Mouse (Mus musculus): ENCODE measurements around the gene Selp.

GRCm38 (mm10) chr1:164072001-164072400 lies 43.1 kb upstream of the Selp start:
- TF ChIP-seq CTCF (IDR thresholded peaks at IDR 0.05; ENCODE audit: low read depth, low read length): no peak
- no peak for TF ChIP-seq POLR2AphosphoS5 (IDR thresholded peaks at IDR 0.05; ENCODE audit: insufficient replicate concordance, low read depth, low read length)
- no peak for TF ChIP-seq GATA1 (IDR thresholded peaks at IDR 0.05; ENCODE audit: borderline replicate concordance, low read length)
